Mouse (Mus musculus): ENCODE data around the gene Tbpl2. TPM values are rescaled to one million over a fixed set of nuclear protein-coding genes. Genes with fewer than 3 reads are reported as not detected.
A peak's percentile ranks its signal among the peaks of the same experiment; 100 is the strongest.

The Tbpl2 gene
- polyA plus RNA-seq (2016; fragmentation: Nextera tagmentation; extraction: Ambion mirVana): not detected in 2 replicates

GRCm38 (mm10) chr2:24096495-24096894 is at the start of gene Tbpl2:
Gene Tbpl2, minus strand, starts transcription at chr2:24096595.
- H3K9me3 ChIP-seq (replicated peaks): no peaks in the 10 kb centered on the region
- WGBS: 56% methylated on average over 4 of the region's 4 CpGs
- H3K9ac ChIP-seq: no peak within 1 kb of the TSS
- ATAC-seq (ENCODE audit: insufficient number of reproducible peaks, low FRiP score): no peak
- no peak within 1 kb of the TSS for H3K27ac ChIP-seq (ENCODE audit: poor library complexity, severe bottlenecking)
- H3K4me3 ChIP-seq: no peak within 1 kb of the TSS
- no peaks in the 10 kb centered on the region for H3K4me1 ChIP-seq (replicated peaks)
- no peaks in the 10 kb centered on the region for H3K27me3 ChIP-seq (replicated peaks)
- no peaks in the 10 kb centered on the region for H3K36me3 ChIP-seq
- H3K4me2 ChIP-seq: no peak within 1 kb of the TSS

DNA sequence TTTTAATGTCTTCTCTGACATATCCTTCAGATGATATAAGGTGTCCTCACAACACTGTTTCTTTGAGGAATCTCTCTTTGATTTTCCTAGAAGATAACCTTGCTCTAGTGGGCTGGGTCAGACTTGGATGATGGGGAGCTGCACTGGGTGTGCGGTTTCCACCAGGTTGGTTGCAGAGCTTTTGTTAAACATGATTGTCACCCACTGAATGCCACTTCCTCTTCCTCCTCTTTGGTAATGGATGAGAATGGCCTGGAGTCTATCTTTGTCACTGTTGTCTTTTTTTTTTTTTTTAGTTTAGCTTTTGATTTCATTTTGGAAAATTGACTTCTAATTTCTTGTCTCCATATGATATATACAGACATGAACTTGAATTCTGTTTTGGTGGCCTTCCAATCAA is 38.0 kb upstream of the Tbpl2 start:
- Histone ChIP-seq H3K4me2 (no peak overlapping the region), H3K27ac (ENCODE audit: poor library complexity, severe bottlenecking) (no peak overlapping the region), H3K4me3 (no peak overlapping the region), H3K27me3 (replicated peaks) (no peaks in the 10 kb centered on the region), H3K9me3 (replicated peaks) (0 out of 2 replicates have a peak, but pooled peaks cover 2% of the 10 kb centered on the region), H3K36me3 (no peaks in the 10 kb centered on the region), H3K4me1 (replicated peaks) (no peaks in the 10 kb centered on the region), H3K9ac (no peak overlapping the region)
- ATAC-seq (ENCODE audit: insufficient number of reproducible peaks, low FRiP score): no peak
- WGBS: 66% methylated on average over 1 of the region's 1 CpGs

GRCm38 (mm10) chr2:24109085-24109484 is 12.7 kb upstream of the Tbpl2 start:
- no peak for ATAC-seq (ENCODE audit: insufficient number of reproducible peaks, low FRiP score)
- Histone ChIP-seq H3K9ac (no peak overlapping the region), H3K36me3 (no peaks in the 10 kb centered on the region), H3K27ac (ENCODE audit: poor library complexity, severe bottlenecking) (no peak overlapping the region), H3K9me3 (replicated peaks) (peaks cover 8% of the 10 kb centered on the region; the same call in 1 of the 2 replicates), H3K4me2 (no peak overlapping the region), H3K4me3 (no peak overlapping the region), H3K27me3 (replicated peaks) (no peaks in the 10 kb centered on the region), H3K4me1 (replicated peaks) (no peaks in the 10 kb centered on the region)

GRCm38 (mm10) chr2:24103619-24104289 is 7.4 kb upstream of the Tbpl2 start:
- no peak for ATAC-seq (ENCODE audit: insufficient number of reproducible peaks, low FRiP score)
- 64% methylated on average over 4 of the region's 4 CpGs for WGBS
- H3K4me2 ChIP-seq: no peak overlapping the region
- no peak overlapping the region for H3K9ac ChIP-seq
- H3K27ac ChIP-seq (ENCODE audit: poor library complexity, severe bottlenecking): no peak overlapping the region
- no peaks in the 10 kb centered on the region for H3K27me3 ChIP-seq (replicated peaks)
- no peaks in the 10 kb centered on the region for H3K9me3 ChIP-seq (replicated peaks)
- H3K36me3 ChIP-seq: no peaks in the 10 kb centered on the region
- H3K4me1 ChIP-seq (replicated peaks): no peaks in the 10 kb centered on the region
- H3K4me3 ChIP-seq: no peak overlapping the region

GRCm38 (mm10) chr2:24090921-24091320 is 5.5 kb downstream of the Tbpl2 start:
- no peak for ATAC-seq (ENCODE audit: insufficient number of reproducible peaks, low FRiP score)
- Histone ChIP-seq H3K27ac (ENCODE audit: poor library complexity, severe bottlenecking) (no peak overlapping the region), H3K9ac (no peak overlapping the region), H3K4me2 (no peak overlapping the region), H3K9me3 (replicated peaks) (no peaks in the 10 kb centered on the region), H3K4me3 (no peak overlapping the region), H3K27me3 (replicated peaks) (no peaks in the 10 kb centered on the region), H3K36me3 (no peaks in the 10 kb centered on the region), H3K4me1 (replicated peaks) (no peaks in the 10 kb centered on the region)
- 59% methylated on average over 1 of the region's 1 CpGs for WGBS

- H3K4me2 ChIP-seq: no peak overlapping the region
- H3K36me3 ChIP-seq: no peaks in the 10 kb centered on the region
- H3K9me3 ChIP-seq (replicated peaks): no peaks in the 10 kb centered on the region
- WGBS: 86% methylated on average over 3 of the region's 3 CpGs
- ATAC-seq (ENCODE audit: insufficient number of reproducible peaks, low FRiP score): no peak
- H3K9ac ChIP-seq: no peak overlapping the region
- H3K4me1 ChIP-seq (replicated peaks): 0 out of 2 replicates have a peak, but pooled peaks cover 2% of the 10 kb centered on the region
- H3K4me3 ChIP-seq: no peak overlapping the region
- H3K27me3 ChIP-seq (replicated peaks): no peaks in the 10 kb centered on the region
- no peak overlapping the region for H3K27ac ChIP-seq (ENCODE audit: poor library complexity, severe bottlenecking)
Observed at GRCm38 (mm10) chr2:24050459-24050858, 45.9 kb downstream of the Tbpl2 start.

DNA sequence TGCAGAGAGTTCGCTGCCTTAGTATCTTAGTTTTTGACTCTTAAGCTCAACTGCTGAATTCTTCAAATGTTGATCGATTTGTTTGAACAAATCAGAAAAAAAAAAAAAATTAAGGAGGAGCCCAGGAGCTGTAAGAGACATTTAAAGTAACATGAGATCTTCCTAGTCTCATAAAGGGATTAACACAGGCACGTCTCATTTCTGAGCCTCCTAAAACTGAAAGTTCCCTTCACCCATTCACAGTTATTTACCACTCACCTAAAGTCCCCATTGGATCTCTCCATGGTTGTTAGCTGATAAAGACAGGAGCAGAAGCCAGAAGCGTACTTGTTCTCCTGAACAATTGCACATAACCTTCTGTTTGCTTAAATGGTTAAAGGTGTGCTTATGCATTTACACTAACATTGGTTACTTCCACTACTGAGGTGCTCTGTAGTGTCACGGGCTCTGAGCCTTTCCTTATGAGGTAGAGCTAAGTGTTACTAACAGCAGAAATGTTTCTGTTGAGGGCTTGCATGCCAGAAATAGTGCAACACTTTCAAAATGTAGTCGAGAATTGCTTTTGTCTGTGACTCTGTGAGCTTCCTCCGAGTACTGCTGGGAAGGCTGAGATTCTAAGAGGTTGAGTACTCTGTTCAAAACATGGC is 46.9 kb downstream of the Tbpl2 start, which contains the start of gene Hnmt:
TSS of gene Hnmt (minus strand) at position 51 of the 647 bp plus-strand sequence.
- Histone ChIP-seq H3K36me3 (no peaks in the 10 kb centered on the region), H3K27me3 (replicated peaks) (no peaks in the 10 kb centered on the region), H3K27ac (ENCODE audit: poor library complexity, severe bottlenecking) (no peak within 1 kb of the TSS), H3K4me2 (peak within 1 kb of the TSS; percentile 68), H3K9ac (peak within 1 kb of the TSS; percentile 56; the same call in 1 of the 2 replicates), H3K4me3 (peak within 1 kb of the TSS; percentile 49), H3K9me3 (replicated peaks) (no peaks in the 10 kb centered on the region), H3K4me1 (replicated peaks) (0 out of 2 replicates have a peak, but pooled peaks cover 2% of the 10 kb centered on the region)
- ATAC-seq (ENCODE audit: insufficient number of reproducible peaks, low FRiP score): no peak
- 47% methylated on average over 7 of the region's 7 CpGs for WGBS

DNA sequence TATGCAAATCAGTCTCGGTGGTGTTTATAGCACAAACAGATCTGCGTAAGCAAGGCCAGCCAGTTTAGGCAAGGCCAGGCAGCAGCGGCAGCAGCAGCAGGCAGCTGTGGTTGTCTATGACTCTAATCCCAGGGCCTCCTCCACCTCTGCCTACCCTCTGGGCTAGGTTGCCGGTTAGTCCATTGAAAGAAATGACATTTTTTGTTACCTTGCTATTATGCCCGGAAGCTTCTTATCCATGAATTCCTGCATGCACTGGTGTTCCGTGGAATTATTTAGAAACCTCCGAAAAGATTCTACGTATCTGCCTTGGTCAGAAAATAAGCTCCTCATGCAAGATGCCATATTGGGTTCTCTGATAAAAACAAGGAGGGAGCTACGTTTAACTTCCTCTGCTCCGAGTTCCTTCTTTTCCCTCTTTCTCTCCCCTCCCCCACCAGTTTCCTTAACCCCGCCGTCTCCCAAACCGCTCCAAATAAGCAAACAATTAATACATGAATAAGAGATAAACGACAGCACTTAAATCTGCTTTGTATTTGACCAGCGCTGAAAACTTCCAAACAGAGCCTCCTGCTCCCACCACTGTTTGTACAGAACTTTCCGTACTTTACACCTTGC is 47.8 kb downstream of the Tbpl2 start:
- peak overlapping the region; percentile 49 for H3K4me3 ChIP-seq
- ATAC-seq (ENCODE audit: insufficient number of reproducible peaks, low FRiP score): no peak
- H3K4me2 ChIP-seq: peak overlapping the region; percentile 68
- H3K4me1 ChIP-seq (replicated peaks): 0 out of 2 replicates have a peak, but pooled peaks cover 2% of the 10 kb centered on the region
- H3K27me3 ChIP-seq (replicated peaks): no peaks in the 10 kb centered on the region
- no peaks in the 10 kb centered on the region for H3K36me3 ChIP-seq
- no peak overlapping the region for H3K27ac ChIP-seq (ENCODE audit: poor library complexity, severe bottlenecking)
- peak overlapping the region; percentile 56; the same call in 1 of the 2 replicates for H3K9ac ChIP-seq
- 18% methylated on average over 16 of the region's 16 CpGs for WGBS
- no peaks in the 10 kb centered on the region for H3K9me3 ChIP-seq (replicated peaks)

DNA sequence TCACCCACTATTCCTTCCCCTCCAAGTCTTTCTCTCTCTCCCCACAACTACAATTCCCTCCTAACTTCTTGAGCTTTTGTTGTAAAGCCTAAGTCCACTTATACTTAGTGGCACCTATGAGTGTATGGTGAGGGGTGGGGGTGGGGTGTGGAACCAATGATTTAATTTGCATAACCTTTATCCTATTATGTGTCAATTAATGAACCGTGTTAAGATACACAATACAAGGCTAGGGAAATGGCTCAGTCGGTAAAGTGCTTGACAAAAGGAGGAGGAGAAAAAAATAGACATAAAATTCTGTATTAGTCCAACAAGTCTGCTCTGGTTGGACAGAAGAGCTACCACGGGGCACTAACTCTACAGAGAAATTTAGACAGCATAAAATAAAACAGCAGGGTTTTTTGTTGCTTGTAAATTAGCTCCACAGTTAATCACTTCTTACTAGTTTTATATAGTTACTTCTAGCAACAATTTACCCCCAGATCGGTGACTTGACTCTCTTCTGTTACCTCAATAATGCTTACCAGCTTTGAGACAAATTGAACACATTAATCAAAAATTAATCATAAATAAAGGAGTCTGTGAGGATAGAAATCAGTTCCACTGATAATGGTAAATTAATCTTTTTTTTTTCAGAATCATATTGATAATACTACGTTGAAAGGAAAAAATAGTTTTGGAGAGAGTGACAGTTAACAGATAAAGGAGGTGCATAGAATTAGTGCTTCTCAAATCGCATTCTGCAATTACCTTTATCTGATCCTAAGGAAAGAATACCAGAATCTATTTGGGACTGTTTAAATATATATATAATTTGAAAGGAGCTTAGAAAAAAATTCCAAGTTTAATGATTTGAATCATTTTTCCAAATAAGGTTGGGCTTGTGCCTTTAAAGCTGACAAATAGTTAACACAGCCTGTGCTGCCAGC is 48.6 kb downstream of the Tbpl2 start:
- peak overlapping the region; percentile 56; the same call in 1 of the 2 replicates for H3K9ac ChIP-seq

GRCm38 (mm10) chr2:24042901-24043300 is 53.5 kb downstream of the Tbpl2 start:
- no peaks in the 10 kb centered on the region for H3K4me1 ChIP-seq (replicated peaks)
- H3K4me3 ChIP-seq: no peak overlapping the region
- no peak overlapping the region for H3K4me2 ChIP-seq
- no peak overlapping the region for H3K9ac ChIP-seq
- WGBS: 80% methylated on average over 1 of the region's 1 CpGs
- no peak for ATAC-seq (ENCODE audit: insufficient number of reproducible peaks, low FRiP score)
- H3K9me3 ChIP-seq (replicated peaks): no peaks in the 10 kb centered on the region
- no peak overlapping the region for H3K27ac ChIP-seq (ENCODE audit: poor library complexity, severe bottlenecking)
- H3K36me3 ChIP-seq: no peaks in the 10 kb centered on the region
- no peaks in the 10 kb centered on the region for H3K27me3 ChIP-seq (replicated peaks)

More for the DNA sequence above, 48.6 kb downstream of the Tbpl2 start:
- Histone ChIP-seq H3K36me3 (no peaks in the 10 kb centered on the region), H3K4me3 (peak overlapping the region; percentile 49), H3K4me2 (peak overlapping the region; percentile 68), H3K9me3 (replicated peaks) (no peaks in the 10 kb centered on the region), H3K27ac (ENCODE audit: poor library complexity, severe bottlenecking) (no peak overlapping the region), H3K27me3 (replicated peaks) (no peaks in the 10 kb centered on the region), H3K4me1 (replicated peaks) (0 out of 2 replicates have a peak, but pooled peaks cover 2% of the 10 kb centered on the region)
- 67% methylated on average over 6 of the region's 6 CpGs for WGBS
- ATAC-seq (ENCODE audit: insufficient number of reproducible peaks, low FRiP score): no peak

All from heart, embryonic 12.5 days (tissue).